Comparison of ENCODE assay signal across 22 mouse cellular contexts in genomic region chr13:102522080-102522479, GRCm38 (mm10).
DNase-seq lines count a peak whose midpoint lies in the region; ATAC-seq and TF ChIP-seq lines count a peak whose summit lies in the region.
"Had no signal": no experiment of that assay in that cellular context is flagged by ENCODE, and none has a peak within 500 bp of the region (broad histone marks: within the 10 kb centered on the region; RNA-seq: fewer than 3 reads in every experiment).

No protein-coding gene starts in this region.

- no peaks in the 10 kb centered on the region for H3K27me3 ChIP-seq in heart, adult 2 months (ENCODE audit: control insufficient read depth, insufficient read depth, low read length)
- H3K27me3 ChIP-seq in heart, embryonic 11.5 days (ENCODE audit: control insufficient read depth, insufficient read depth, low read length) = no peaks in the 10 kb centered on the region
- no peaks in the 10 kb centered on the region for H3K27me3 ChIP-seq in lung, embryonic 16.5 days (ENCODE audit: control insufficient read depth, insufficient read depth, low read depth, low read length)
- H3K27me3 ChIP-seq in lung, postnatal 0 days (replicated peaks; ENCODE audit: insufficient read depth, low read length) = no peaks in the 10 kb centered on the region
- no peaks in the 10 kb centered on the region for H3K27me3 ChIP-seq in midbrain, embryonic 11.5 days (ENCODE audit: control insufficient read depth, insufficient read depth, low read length)
- H3K27me3 ChIP-seq in midbrain, postnatal 0 days (ENCODE audit: insufficient read depth, low read length) = no peaks in the 10 kb centered on the region
- H3K27me3 ChIP-seq: CH12.LX, Patski had no signal

- no peaks in the 10 kb centered on the region; the same call in 1 of the 2 replicates for H3K4me1 ChIP-seq in heart, adult 2 months (ENCODE audit: control insufficient read depth, insufficient read depth, low read length)
- 0 out of 2 replicates have a peak, but pooled peaks cover 9% of the 10 kb centered on the region for H3K4me1 ChIP-seq in heart, embryonic 11.5 days (ENCODE audit: control insufficient read depth, insufficient read depth, low read length)
- no peaks in the 10 kb centered on the region for H3K4me1 ChIP-seq in lung, embryonic 16.5 days (replicated peaks; ENCODE audit: control insufficient read depth, insufficient read depth, low read length)
- H3K4me1 ChIP-seq in lung, postnatal 0 days (ENCODE audit: insufficient read depth, low read depth, low read length) = no peaks in the 10 kb centered on the region
- no peaks in the 10 kb centered on the region for H3K4me1 ChIP-seq in midbrain, embryonic 11.5 days (ENCODE audit: control insufficient read depth, insufficient read depth, low read length)
- H3K4me1 ChIP-seq in midbrain, postnatal 0 days (ENCODE audit: insufficient read depth, low read length) = 0 out of 2 replicates have a peak, but pooled peaks cover 4% of the 10 kb centered on the region

- TF ChIP-seq POLR2A in heart, adult 2 months (IDR thresholded peaks at IDR 0.05; ENCODE audit: insufficient read depth, low read depth, low read length) = no peak

- no peaks in the 10 kb centered on the region for H3K9me3 ChIP-seq in heart, embryonic 11.5 days (replicated peaks; ENCODE audit: control insufficient read depth, low read length)
- H3K9me3 ChIP-seq in lung, embryonic 16.5 days (ENCODE audit: control insufficient read depth, low read length) = no peaks in the 10 kb centered on the region
- H3K9me3 ChIP-seq in lung, postnatal 0 days (ENCODE audit: low read length) = no peaks in the 10 kb centered on the region
- no peaks in the 10 kb centered on the region for H3K9me3 ChIP-seq in midbrain, embryonic 11.5 days (ENCODE audit: control insufficient read depth, low read length)
- no peaks in the 10 kb centered on the region for H3K9me3 ChIP-seq in midbrain, postnatal 0 days (ENCODE audit: low read length)
- H3K9me3 ChIP-seq: G1E had no signal

- no peaks in the 10 kb centered on the region; the same call in 1 of the 2 replicates for H3K36me3 ChIP-seq in heart, adult 2 months (ENCODE audit: control insufficient read depth, insufficient read depth, low read length)
- H3K36me3 ChIP-seq in heart, embryonic 11.5 days (ENCODE audit: control insufficient read depth, insufficient read depth, low read length) = no peaks in the 10 kb centered on the region
- H3K36me3 ChIP-seq in lung, embryonic 16.5 days (ENCODE audit: control insufficient read depth, insufficient read depth, low read length) = no peaks in the 10 kb centered on the region
- H3K36me3 ChIP-seq in lung, postnatal 0 days (ENCODE audit: insufficient read depth, low read length) = no peaks in the 10 kb centered on the region
- H3K36me3 ChIP-seq in midbrain, embryonic 11.5 days (ENCODE audit: control insufficient read depth, insufficient read depth, low read length) = no peaks in the 10 kb centered on the region
- no peaks in the 10 kb centered on the region for H3K36me3 ChIP-seq in midbrain, postnatal 0 days (ENCODE audit: insufficient read depth, low read length)
- H3K36me3 ChIP-seq: G1E had no signal

- H3K79me2 ChIP-seq in heart, adult 2 months (replicated peaks; ENCODE audit: control insufficient read depth, insufficient read depth, low read length) = no peaks in the 10 kb centered on the region

- peak overlapping the region; percentile 10; the same call in 1 of the 2 replicates for H3K27ac ChIP-seq in heart, adult 2 months
- H3K27ac ChIP-seq in heart, embryonic 11.5 days (ENCODE audit: low read depth, low read length) = no peak overlapping the region
- H3K27ac ChIP-seq in lung, embryonic 16.5 days (ENCODE audit: low read length) = no peak overlapping the region
- H3K27ac ChIP-seq in lung, postnatal 0 days (ENCODE audit: low read length) = no peak overlapping the region
- H3K27ac ChIP-seq in midbrain, embryonic 11.5 days (ENCODE audit: low read depth, low read length) = no peak overlapping the region
- no peak overlapping the region for H3K27ac ChIP-seq in midbrain, postnatal 0 days (ENCODE audit: low read depth, low read length)

- no peak overlapping the region for H3K9ac ChIP-seq in heart, adult 2 months (ENCODE audit: low read depth, low read length)
- H3K9ac ChIP-seq in heart, embryonic 11.5 days (ENCODE audit: low read depth, low read length) = no peak overlapping the region
- no peak overlapping the region for H3K9ac ChIP-seq in lung, embryonic 16.5 days (ENCODE audit: low read length)
- H3K9ac ChIP-seq in lung, postnatal 0 days (replicated peaks; ENCODE audit: low read depth) = no peak overlapping the region
- no peak overlapping the region for H3K9ac ChIP-seq in midbrain, embryonic 11.5 days (ENCODE audit: low read length)
- no peak overlapping the region for H3K9ac ChIP-seq in midbrain, postnatal 0 days (replicated peaks; ENCODE audit: low read length, poor library complexity, severe bottlenecking)

- DNase-seq in heart, adult 2 months = no peak
- no peak for DNase-seq in lung, adult 18-20 months
- peak; percentile 84 for DNase-seq in lung, postnatal 0 days (ENCODE audit: low spot score)
- no peak for DNase-seq in lung, postnatal 36 days
- DNase-seq in midbrain, embryonic 11.5 days (ENCODE audit: low spot score, missing footprints) = peak; percentile 45
- DNase-seq in midbrain, postnatal 0 days (ENCODE audit: low spot score) = no peak
- DNase-seq: adrenal gland, adult 2 months; adrenal gland, adult 8-10 months; adrenal gland, postnatal 10 days; adrenal gland, postnatal 14 days; adrenal gland, postnatal 25 days; adrenal gland, postnatal 36 days; B cell, adult 2 months; cerebellum, adult 11 months; cerebellum, adult 11-12 months had no signal

- no peak for TF ChIP-seq CTCF in heart, adult 2 months (IDR thresholded peaks at IDR 0.05)
- no peak for TF ChIP-seq CTCF in lung, postnatal 0 days (IDR thresholded peaks at IDR 0.05)
- no peak for TF ChIP-seq CTCF in midbrain, postnatal 0 days (IDR thresholded peaks at IDR 0.05)

- TF ChIP-seq EP300 in heart, adult 2 months (IDR thresholded peaks at IDR 0.05; ENCODE audit: insufficient read depth, low read depth, low read length) = no peak
- peak; percentile 74 for TF ChIP-seq EP300 in lung, postnatal 0 days (IDR thresholded peaks at IDR 0.05)

- intact Hi-C loops in heart, adult 2 months (cut with DNase I) = no loop called here

- no peak for ATAC-seq in heart, embryonic 11.5 days (replicated peaks; ENCODE audit: insufficient number of reproducible peaks, low FRiP score, low TSS enrichment)
- ATAC-seq in lung, embryonic 16.5 days (ENCODE audit: low read depth) = peak; percentile 51; the same call in 1 of the 2 replicates
- peak; percentile 50 for ATAC-seq in lung, postnatal 0 days
- ATAC-seq in midbrain, embryonic 11.5 days (ENCODE audit: low FRiP score) = no peak
- ATAC-seq in midbrain, postnatal 0 days (ENCODE audit: low FRiP score) = no peak
- ATAC-seq: activated CD4-positive, CD25-positive, alpha-beta regulatory T cell, adult 4 months; CD4-positive, CD25-positive, alpha-beta regulatory T cell, adult 4 months; Patski had no signal

- no peak overlapping the region for H3K4me3 ChIP-seq in heart, adult 2 months
- no peak overlapping the region for H3K4me3 ChIP-seq in heart, embryonic 11.5 days (ENCODE audit: low read depth, low read length)
- no peak overlapping the region for H3K4me3 ChIP-seq in lung, embryonic 16.5 days (ENCODE audit: low read length)
- no peak overlapping the region for H3K4me3 ChIP-seq in lung, postnatal 0 days (ENCODE audit: low read depth, low read length)
- H3K4me3 ChIP-seq in midbrain, embryonic 11.5 days (ENCODE audit: low read depth, low read length) = no peak overlapping the region
- no peak overlapping the region for H3K4me3 ChIP-seq in midbrain, postnatal 0 days (ENCODE audit: low read depth, low read length)

- H3K4me2 ChIP-seq in heart, embryonic 11.5 days = no peak overlapping the region
- no peak overlapping the region for H3K4me2 ChIP-seq in lung, embryonic 16.5 days (ENCODE audit: low read depth, low read length)
- no peak overlapping the region for H3K4me2 ChIP-seq in lung, postnatal 0 days (replicated peaks; ENCODE audit: low read depth, low read length)
- H3K4me2 ChIP-seq in midbrain, embryonic 11.5 days = no peak overlapping the region
- no peak overlapping the region for H3K4me2 ChIP-seq in midbrain, postnatal 0 days (ENCODE audit: low read depth, low read length, poor library complexity, severe bottlenecking)

- WGBS in heart, adult 2 months = 80% methylated on average over 1 of the region's 1 CpGs
- WGBS in heart, embryonic 11.5 days (ENCODE audit: insufficient replicate concordance) = 73% methylated on average over 1 of the region's 1 CpGs
- WGBS in lung, embryonic 16.5 days = 53% methylated on average over 1 of the region's 1 CpGs
- 63% methylated on average over 1 of the region's 1 CpGs for WGBS in lung, postnatal 0 days
- WGBS in midbrain, embryonic 11.5 days = 93% methylated on average over 1 of the region's 1 CpGs
- 90% methylated on average over 1 of the region's 1 CpGs for WGBS in midbrain, postnatal 0 days

Comparison
In these comparisons a context has a peak if more than half of its experiments do, and no peak if none do; other contexts are left out.
1. DNase-seq: peak in lung, postnatal 0 days (single experiment) and midbrain, embryonic 11.5 days (single experiment); none in heart, adult 2 months (0 of 2), lung, adult 18-20 months (0 of 2), lung, postnatal 36 days (single experiment) and midbrain, postnatal 0 days (single experiment).
2. ATAC-seq: peak in lung, embryonic 16.5 days (single experiment) and lung, postnatal 0 days (single experiment); none in heart, embryonic 11.5 days (single experiment), midbrain, embryonic 11.5 days (single experiment) and midbrain, postnatal 0 days (single experiment).